Mouse (Mus musculus) limb, embryonic 14.5 days (tissue): Measurements from ENCODE around the gene Coro6. TPM values are rescaled to one million over a fixed set of nuclear protein-coding genes. Genes with fewer than 3 reads are reported as not detected.

ENCODE experiments used
- ATAC-seq: fragments of 200-750 bp; cut with Nextera tagmentation; 2 replicates; pipeline ENCODE4 v1.8.0; 2017; ENCODE audit warnings: low read depth, moderate number of reproducible peaks, moderate TSS enrichment; ENCODE audit not compliant: low FRiP score
- DNase-seq: peaks from one replicate; pipeline ENCODE4 v3.0.0-alpha.2; 2015; ENCODE audit warnings: low spot score
- H3K27ac ChIP-seq: fragments of 300-500 bp; sonication (generic); replicated peaks from 2 replicates; pipeline ENCODE4 v1.5.1; 2014; ENCODE audit warnings: low read depth, mild to moderate bottlenecking, low read length, moderate library complexity, mixed read lengths
- H3K27me3 ChIP-seq: fragments of 300-500 bp; sonication (generic); 2 replicates; pipeline ENCODE4 v1.6.1; 2014; ENCODE audit warnings: low read length, mixed read lengths; ENCODE audit not compliant: control insufficient read depth, insufficient read depth
- H3K36me3 ChIP-seq: fragments of 300-500 bp; sonication (generic); 2 replicates; pipeline ENCODE4 v1.6.1; 2014; ENCODE audit warnings: mild to moderate bottlenecking, low read length, moderate library complexity, mixed read lengths; ENCODE audit not compliant: control insufficient read depth, insufficient read depth
- H3K4me1 ChIP-seq: fragments of 300-500 bp; sonication (generic); 2 replicates; pipeline ENCODE4 v1.6.1; 2014; ENCODE audit warnings: antibody characterized with exemption, low read length, mixed read lengths; ENCODE audit not compliant: control insufficient read depth, insufficient read depth
- H3K4me2 ChIP-seq: fragments of 300-500 bp; sonication (generic); replicated peaks from 2 replicates; pipeline ENCODE4 v1.6.1; 2014; ENCODE audit warnings: low read depth, mild to moderate bottlenecking, low read length, moderate library complexity; ENCODE audit not compliant: severe bottlenecking
- H3K4me3 ChIP-seq: fragments of 300-500 bp; sonication (generic); replicated peaks from 2 replicates; pipeline ENCODE4 v1.5.1; 2014; ENCODE audit warnings: low read length
- H3K9ac ChIP-seq: fragments of 300-500 bp; sonication (generic); 2 replicates; pipeline ENCODE4 v1.6.1; 2014; ENCODE audit warnings: mild to moderate bottlenecking, low read depth, low read length, moderate library complexity; ENCODE audit not compliant: severe bottlenecking
- H3K9me3 ChIP-seq: fragments of 300-500 bp; sonication (generic); 2 replicates; pipeline ENCODE4 v1.6.1; 2016; ENCODE audit warnings: low read length; ENCODE audit not compliant: control insufficient read depth
- POLR2A ChIP-seq: fragments of 200-500 bp; IDR thresholded peaks from 2 replicates; pipeline ENCODE4 v1.8.0; 2012; ENCODE audit warnings: inconsistent platforms, mild to moderate bottlenecking, moderate library complexity, borderline replicate concordance; ENCODE audit not compliant: insufficient read depth, insufficient read length; ENCODE audit errors: extremely low read depth
- WGBS: fragments of 180-500 bp; shearing (Covaris S2); extraction: QIAGEN DNeasy Blood & Tissue Kit; methylation state at CpG from one replicate; pipeline ENCODE4 v1.1.7; 2014; 5-methylcytosine and 5-hydroxymethylcytosine counted together
- polyA plus RNA-seq, 2 experiments: library from polyadenylated mRNA; depleted of rRNA in 1 of 2; stranded (reverse) in 1 of 2; unstranded in 1 of 2; fragments of >200 nt; fragmentation: Nextera tagmentation in 1 of 2; extraction: Ambion mirVana in 1 of 2; gene quantifications; 2 replicates each; pipeline versions ENCODE4 v1.2.1 to v1.2.3; 2012 to 2014

Gene Coro6
- polyA plus RNA-seq, 2 experiments, result 2.3 to 10.5 TPM

DNA sequence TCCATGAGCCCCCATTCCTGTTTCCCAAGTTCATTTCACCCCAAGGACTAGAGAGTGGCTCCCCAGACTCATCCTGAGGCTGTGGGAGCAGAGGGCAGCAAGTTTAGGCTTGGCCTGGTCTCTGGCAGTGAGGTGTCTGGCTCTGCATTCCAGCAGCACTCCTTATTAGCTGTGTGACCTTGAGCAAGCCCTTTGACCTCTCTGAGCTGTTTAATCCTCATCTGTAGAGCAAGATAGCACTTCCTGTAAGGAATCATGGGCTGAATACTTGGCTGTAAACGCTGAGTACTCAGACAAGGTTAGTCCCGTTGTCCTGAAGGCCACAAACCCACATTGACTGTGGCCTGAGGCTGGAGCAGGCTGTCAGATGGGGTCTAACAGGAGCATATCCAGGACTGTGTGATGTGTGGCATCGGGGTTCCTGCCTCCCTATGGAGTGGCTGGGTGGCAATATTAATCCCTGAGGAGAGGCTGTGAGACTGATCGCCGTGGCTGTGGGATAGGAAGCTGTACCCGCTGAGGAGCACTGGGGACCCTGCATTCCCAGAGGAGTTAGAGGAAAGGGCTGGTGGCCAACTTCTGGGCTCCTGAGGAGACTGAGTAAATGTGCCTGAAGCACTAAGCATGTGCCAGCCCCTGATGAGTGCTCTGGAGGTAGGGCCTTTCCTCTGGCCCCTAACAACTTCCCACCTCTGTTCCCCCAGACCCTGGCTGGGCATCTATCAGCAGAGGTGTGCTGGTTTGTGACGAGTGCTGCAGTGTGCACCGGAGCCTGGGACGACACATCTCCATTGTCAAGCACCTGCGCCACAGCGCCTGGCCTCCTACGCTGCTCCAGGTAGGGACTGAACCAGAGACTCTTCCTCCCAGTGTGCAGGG lies 36.3 kb downstream of the Coro6 start:
- H3K27me3 ChIP-seq, result no peaks in the 10 kb centered on the region
- 76% methylated on average over 12 of the region's 12 CpGs for WGBS
- H3K4me1 ChIP-seq, result peaks cover 25% of the 10 kb centered on the region
- TF ChIP-seq POLR2A, result no peak
- peak overlapping the region; percentile 28; the same call in 1 of the 2 replicates for H3K9ac ChIP-seq
- ATAC-seq (no peak), DNase-seq (no peak)
- peaks cover 42% of the 10 kb centered on the region for H3K36me3 ChIP-seq
- no peak overlapping the region for H3K4me3 ChIP-seq
- no peak overlapping the region for H3K27ac ChIP-seq
- H3K4me2 ChIP-seq, result no peak overlapping the region
- no peaks in the 10 kb centered on the region for H3K9me3 ChIP-seq

DNA sequence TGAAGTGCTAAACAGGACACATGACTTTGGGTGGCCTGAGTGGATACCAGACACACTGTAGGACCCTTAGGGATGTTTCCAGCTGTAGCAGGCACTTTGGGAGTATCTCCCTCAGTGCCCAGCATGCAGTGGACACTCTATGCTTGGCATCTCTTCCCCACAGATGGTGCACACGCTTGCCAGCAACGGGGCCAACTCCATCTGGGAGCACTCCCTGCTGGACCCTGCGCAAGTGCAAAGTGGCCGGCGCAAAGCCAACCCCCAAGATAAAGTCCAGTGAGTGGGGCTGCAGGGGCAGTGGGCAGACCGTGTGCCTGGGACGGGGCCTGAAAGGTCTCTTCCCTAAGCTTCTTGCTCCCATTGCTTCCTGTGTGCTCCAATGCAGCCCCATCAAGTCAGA lies 37.1 kb downstream of the Coro6 start:
- peaks cover 21% of the 10 kb centered on the region for H3K4me1 ChIP-seq
- H3K9ac ChIP-seq, result no peak overlapping the region
- no peak overlapping the region for H3K4me2 ChIP-seq
- no peak for TF ChIP-seq POLR2A
- no peaks in the 10 kb centered on the region for H3K9me3 ChIP-seq
- no peak for ATAC-seq
- H3K4me3 ChIP-seq, result no peak overlapping the region
- no peaks in the 10 kb centered on the region for H3K27me3 ChIP-seq
- H3K27ac ChIP-seq, result no peak overlapping the region
- DNase-seq, result no peak
- H3K36me3 ChIP-seq, result peaks cover 51% of the 10 kb centered on the region
- WGBS, result 88% methylated on average over 7 of the region's 7 CpGs

GRCm38 (mm10) chr11:77500361-77501325 lies 38.4 kb downstream of the Coro6 start:
- no peak for TF ChIP-seq POLR2A
- no peak overlapping the region for H3K9ac ChIP-seq
- no peaks in the 10 kb centered on the region for H3K27me3 ChIP-seq
- no peak overlapping the region for H3K27ac ChIP-seq
- no peaks in the 10 kb centered on the region for H3K9me3 ChIP-seq
- DNase-seq, result no peak
- 79% methylated on average over 16 of the region's 17 CpGs for WGBS
- H3K4me1 ChIP-seq, result peaks cover 11% of the 10 kb centered on the region
- H3K4me3 ChIP-seq, result no peak overlapping the region
- H3K4me2 ChIP-seq, result no peak overlapping the region
- H3K36me3 ChIP-seq, result peaks cover 64% of the 10 kb centered on the region
- no peak for ATAC-seq

GRCm38 (mm10) chr11:77501392-77501791 lies 39.2 kb downstream of the Coro6 start:
- no peak overlapping the region for H3K9ac ChIP-seq
- no peak overlapping the region for H3K4me2 ChIP-seq
- DNase-seq, result peak; percentile 80
- no peak overlapping the region for H3K4me3 ChIP-seq
- TF ChIP-seq POLR2A, result no peak
- WGBS, result 28% methylated on average over 4 of the region's 5 CpGs
- H3K36me3 ChIP-seq, result peaks cover 71% of the 10 kb centered on the region
- H3K4me1 ChIP-seq, result peaks cover 8% of the 10 kb centered on the region
- H3K27me3 ChIP-seq, result no peaks in the 10 kb centered on the region
- H3K9me3 ChIP-seq, result no peaks in the 10 kb centered on the region
- no peak overlapping the region for H3K27ac ChIP-seq
- peak; percentile 43; the same call in 1 of the 2 replicates for ATAC-seq

DNA sequence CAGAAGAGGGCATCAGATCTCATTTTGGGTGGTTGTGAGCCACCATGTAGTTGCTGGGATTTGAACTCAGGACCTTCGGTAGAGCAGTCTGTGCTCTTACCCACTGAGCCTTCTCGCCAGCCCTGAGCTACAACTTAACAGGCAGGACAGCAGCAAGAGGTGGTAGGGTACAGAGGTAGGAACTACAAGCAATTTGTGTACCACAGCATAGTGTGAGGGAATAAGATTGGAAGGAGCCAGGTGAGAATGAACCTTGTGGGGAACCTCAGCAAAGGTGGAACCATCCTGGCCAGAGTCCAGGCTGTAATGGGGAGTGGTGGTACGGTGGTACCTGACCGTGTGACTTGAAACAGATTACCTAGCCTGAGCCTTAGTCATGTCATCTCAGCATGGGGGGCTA lies 39.8 kb downstream of the Coro6 start:
- Histone ChIP-seq H3K27me3 (no peaks in the 10 kb centered on the region), H3K4me1 (peaks cover 6% of the 10 kb centered on the region), H3K4me3 (no peak overlapping the region), H3K9ac (no peak overlapping the region), H3K9me3 (no peaks in the 10 kb centered on the region), H3K36me3 (peaks cover 77% of the 10 kb centered on the region), H3K4me2 (no peak overlapping the region), H3K27ac (no peak overlapping the region)
- 91% methylated on average over 4 of the region's 4 CpGs for WGBS
- TF ChIP-seq POLR2A, result no peak
- DNase-seq (no peak), ATAC-seq (no peak)
